Mouse (Mus musculus) intestine, postnatal 0 days (tissue): ENCODE results near the gene Itpk1. TPM values are rescaled to one million over a fixed set of nuclear protein-coding genes. Genes with fewer than 3 reads are reported as not detected.

Experiments used
- ATAC-seq: fragments of 200-750 bp; cut with Nextera tagmentation; 2 replicates; pipeline ENCODE4 v1.8.0; 2017; ENCODE audit warnings: mild to moderate bottlenecking, moderate TSS enrichment, moderate library complexity
- H3K27ac ChIP-seq: fragments of 300-500 bp; sonication (generic); 2 replicates; pipeline ENCODE4 v1.5.1; 2014; ENCODE audit warnings: mild to moderate bottlenecking, low read depth, low read length, moderate library complexity
- H3K27me3 ChIP-seq: fragments of 300-500 bp; sonication (generic); replicated peaks from 2 replicates; pipeline ENCODE4 v1.6.1; 2014; ENCODE audit warnings: low read length, mixed read lengths; ENCODE audit not compliant: control insufficient read depth, insufficient read depth
- H3K36me3 ChIP-seq: fragments of 300-500 bp; sonication (generic); 2 replicates; pipeline ENCODE4 v1.6.1; 2014; ENCODE audit warnings: mild to moderate bottlenecking, moderate library complexity; ENCODE audit not compliant: control insufficient read depth, insufficient read depth
- H3K4me1 ChIP-seq: fragments of 300-500 bp; sonication (generic); replicated peaks from 2 replicates; pipeline ENCODE4 v1.6.1; 2014; ENCODE audit warnings: antibody characterized with exemption, low read length, mixed read lengths; ENCODE audit not compliant: control insufficient read depth, insufficient read depth
- H3K4me2 ChIP-seq: fragments of 300-500 bp; sonication (generic); replicated peaks from 2 replicates; pipeline ENCODE4 v1.6.1; 2014; ENCODE audit warnings: low read depth, mild to moderate bottlenecking, moderate library complexity
- H3K4me3 ChIP-seq: fragments of 300-500 bp; sonication (generic); 2 replicates; pipeline ENCODE4 v1.5.1; 2014; ENCODE audit warnings: low read depth, low read length
- H3K9ac ChIP-seq: fragments of 300-500 bp; sonication (generic); 2 replicates; pipeline ENCODE4 v1.6.1; 2014; ENCODE audit warnings: mild to moderate bottlenecking, low read depth, low read length
- H3K9me3 ChIP-seq: fragments of 300-500 bp; sonication (generic); 2 replicates; pipeline ENCODE4 v1.6.1; 2016; ENCODE audit warnings: mixed run types; ENCODE audit not compliant: control insufficient read depth
- CTCF ChIP-seq: sonication (generic); IDR thresholded peaks from 2 replicates; pipeline ENCODE4 v1.5.1; 2016; ENCODE audit warnings: low read depth, mild to moderate bottlenecking, control low read depth, antibody characterized with exemption, moderate library complexity
- WGBS: fragments of 180-500 bp; shearing (Covaris S2); extraction: QIAGEN DNeasy Blood & Tissue Kit; methylation state at CpG from one replicate; pipeline ENCODE4 v1.1.7; 2014; 5-methylcytosine and 5-hydroxymethylcytosine counted together
- polyA plus RNA-seq: library from polyadenylated mRNA; unstranded; fragments of >200 nt; fragmentation: Nextera tagmentation; extraction: Ambion mirVana; gene quantifications from 2 replicates; pipeline ENCODE4 v1.2.1, GENCODE M21; 2015

Gene Itpk1
- polyA plus RNA-seq, 1 experiment from 2014 or later = 56.3 TPM

- H3K27ac ChIP-seq = peak overlapping the region; percentile 92
These were observed 82.4 kb downstream of the Itpk1 start for GRCm38 (mm10) chr12:102622302-102622842.

GRCm38 (mm10) chr12:102621811-102622210 is 82.9 kb downstream of the Itpk1 start:
- Histone ChIP-seq H3K27me3 (no peaks in the 10 kb centered on the region), H3K9ac (no peak overlapping the region; the same call in 1 of the 2 replicates), H3K4me1 (peaks cover 29% of the 10 kb centered on the region; the same call in 1 of the 2 replicates), H3K4me3 (no peak overlapping the region), H3K4me2 (0 out of 2 replicates have a peak overlapping the region, but pooled peaks have one; percentile 17), H3K27ac (peak overlapping the region; percentile 92), H3K9me3 (no peaks in the 10 kb centered on the region), H3K36me3 (peaks cover 14% of the 10 kb centered on the region; the same call in 1 of the 2 replicates)
- WGBS = 37% methylated on average over 4 of the region's 4 CpGs
- ATAC-seq = peak; percentile 64
- no peak for TF ChIP-seq CTCF

More at GRCm38 (mm10) chr12:102622302-102622842, 82.4 kb downstream of the Itpk1 start:
- WGBS = 57% methylated on average over 12 of the region's 12 CpGs
- peaks cover 29% of the 10 kb centered on the region; the same call in 1 of the 2 replicates for H3K4me1 ChIP-seq
- H3K27me3 ChIP-seq = no peaks in the 10 kb centered on the region
- H3K9ac ChIP-seq = no peak overlapping the region
- H3K4me2 ChIP-seq = no peak overlapping the region
- H3K4me3 ChIP-seq = no peak overlapping the region
- H3K36me3 ChIP-seq = peaks cover 14% of the 10 kb centered on the region; the same call in 1 of the 2 replicates
- no peaks in the 10 kb centered on the region for H3K9me3 ChIP-seq
- TF ChIP-seq CTCF = no peak
- peak; percentile 18 for ATAC-seq

GRCm38 (mm10) chr12:102621205-102621604 is 83.5 kb downstream of the Itpk1 start:
- H3K4me2 ChIP-seq = no peak overlapping the region
- no peak for TF ChIP-seq CTCF
- no peak for ATAC-seq
- H3K27me3 ChIP-seq = no peaks in the 10 kb centered on the region
- peaks cover 29% of the 10 kb centered on the region; the same call in 1 of the 2 replicates for H3K4me1 ChIP-seq
- peak overlapping the region; percentile 92 for H3K27ac ChIP-seq
- no peak overlapping the region for H3K4me3 ChIP-seq
- 65% methylated on average over 4 of the region's 4 CpGs for WGBS
- H3K9me3 ChIP-seq = no peaks in the 10 kb centered on the region
- no peak overlapping the region; the same call in 1 of the 2 replicates for H3K9ac ChIP-seq
- peaks cover 14% of the 10 kb centered on the region; the same call in 1 of the 2 replicates for H3K36me3 ChIP-seq

- Histone ChIP-seq H3K4me3 (no peak overlapping the region), H3K27ac (peak overlapping the region; percentile 92), H3K36me3 (peaks cover 14% of the 10 kb centered on the region; the same call in 1 of the 2 replicates), H3K9me3 (no peaks in the 10 kb centered on the region), H3K4me2 (0 out of 2 replicates have a peak overlapping the region, but pooled peaks have one; percentile 17), H3K9ac (no peak overlapping the region), H3K27me3 (no peaks in the 10 kb centered on the region), H3K4me1 (peaks cover 29% of the 10 kb centered on the region; the same call in 1 of the 2 replicates)
- peak; percentile 55 for TF ChIP-seq CTCF
- peak; percentile 88 for ATAC-seq
- WGBS = 32% methylated on average over 7 of the region's 7 CpGs
These were observed 84.8 kb downstream of the Itpk1 start for GRCm38 (mm10) chr12:102619908-102620307.

DNA sequence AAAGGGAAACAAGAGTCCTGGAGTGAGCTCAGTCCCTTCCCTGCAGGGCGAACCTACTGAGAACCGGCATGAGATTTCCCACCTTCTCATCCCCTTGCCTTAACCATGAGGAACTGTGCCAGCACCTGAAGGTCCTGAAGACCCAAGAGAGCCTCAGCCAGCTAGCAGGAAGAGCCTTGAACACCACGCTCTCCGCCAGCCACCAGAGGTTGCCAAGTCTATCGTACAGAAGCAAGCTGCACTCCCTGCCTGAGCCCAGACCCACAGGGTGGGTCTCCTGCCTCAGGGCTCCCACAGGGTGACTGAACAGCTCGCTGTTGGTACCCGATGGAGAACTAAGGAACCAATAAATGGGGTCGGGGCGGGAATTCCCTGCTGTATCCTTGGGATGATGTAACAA is 86.6 kb downstream of the Itpk1 start:
- WGBS = 46% methylated on average over 9 of the region's 9 CpGs
- no peak overlapping the region for H3K9ac ChIP-seq
- H3K4me1 ChIP-seq = peaks cover 29% of the 10 kb centered on the region; the same call in 1 of the 2 replicates
- no peak overlapping the region for H3K4me2 ChIP-seq
- peaks cover 18% of the 10 kb centered on the region; the same call in 1 of the 2 replicates for H3K36me3 ChIP-seq
- no peak for ATAC-seq
- H3K27ac ChIP-seq = peak overlapping the region; percentile 92
- H3K4me3 ChIP-seq = no peak overlapping the region
- H3K9me3 ChIP-seq = no peaks in the 10 kb centered on the region
- H3K27me3 ChIP-seq = no peaks in the 10 kb centered on the region
- TF ChIP-seq CTCF = no peak

- Histone ChIP-seq H3K27me3 (no peaks in the 10 kb centered on the region), H3K4me3 (no peak overlapping the region), H3K9me3 (no peaks in the 10 kb centered on the region), H3K9ac (no peak overlapping the region), H3K4me1 (peaks cover 19% of the 10 kb centered on the region; the same call in 1 of the 2 replicates), H3K36me3 (peaks cover 14% of the 10 kb centered on the region; the same call in 1 of the 2 replicates), H3K4me2 (peak overlapping the region; percentile 6), H3K27ac (peak overlapping the region; percentile 92)
- 37% methylated on average over 7 of the region's 7 CpGs for WGBS
- ATAC-seq = peak; percentile 11; the same call in 1 of the 2 replicates
- peak; percentile 72 for TF ChIP-seq CTCF
These were observed 87.7 kb downstream of the Itpk1 start for GRCm38 (mm10) chr12:102616843-102617519.
